Mouse (Mus musculus) cortical plate, adult 2 months (tissue): ENCODE data around the gene Stat5b. TPM values are rescaled to one million over a fixed set of nuclear protein-coding genes. Genes with fewer than 3 reads are reported as not detected.

Experiments
- H3K27ac ChIP-seq: fragments of 200-500 bp; 2 replicates; pipeline ENCODE4 v1.5.1; 2012; ENCODE audit warnings: low read length, control low read depth, inconsistent platforms; ENCODE audit not compliant: insufficient read depth
- H3K4me1 ChIP-seq: fragments of 200-500 bp; 2 replicates; pipeline ENCODE4 v1.6.1; 2011; ENCODE audit warnings: low read length; ENCODE audit not compliant: control insufficient read depth, insufficient read depth
- H3K4me3 ChIP-seq: fragments of 200-500 bp; 2 replicates; pipeline ENCODE4 v1.5.1; 2011; ENCODE audit warnings: mild to moderate bottlenecking, low read length, control low read depth; ENCODE audit not compliant: insufficient read depth
- CTCF ChIP-seq: fragments of 200-500 bp; IDR thresholded peaks from 2 replicates; pipeline ENCODE4 v1.5.1; 2011; ENCODE audit warnings: mild to moderate bottlenecking, control low read depth, low read length; ENCODE audit not compliant: insufficient read depth; ENCODE audit errors: extremely low read depth
- POLR2A ChIP-seq: fragments of 200-500 bp; IDR thresholded peaks from 2 replicates; pipeline ENCODE4 v1.6.1; 2011; ENCODE audit warnings: mild to moderate bottlenecking, low read length, control low read depth; ENCODE audit not compliant: insufficient read depth; ENCODE audit errors: extremely low read depth
- polyA plus RNA-seq: library from polyadenylated mRNA; depleted of rRNA; stranded (reverse); fragments of >200 nt; gene quantifications from 2 replicates; pipeline ENCODE4 v1.2.3, GENCODE M21; 2012; rRNA removed

Gene Stat5b
- polyA plus RNA-seq, 1 experiment: 19.7 TPM

DNA sequence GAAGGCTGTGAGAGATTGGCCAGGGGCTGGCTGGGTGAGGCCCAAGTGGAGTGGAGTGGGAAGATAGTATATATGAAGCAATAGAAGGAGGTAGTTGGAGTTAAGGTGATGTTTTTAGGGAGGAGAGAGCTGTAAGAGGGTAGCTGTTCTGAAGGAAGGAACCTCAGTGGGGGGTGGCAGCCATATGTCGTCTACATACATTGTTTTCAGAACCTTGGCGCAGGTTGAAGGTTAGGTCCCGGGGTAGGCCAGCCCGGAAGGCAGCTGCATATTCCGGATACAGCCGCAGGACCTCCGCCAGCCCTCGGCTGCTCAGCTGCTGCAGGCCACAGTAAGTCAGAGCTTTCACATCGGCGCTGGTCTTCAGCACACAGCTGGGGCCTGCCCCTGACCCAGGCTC is 104.0 kb downstream of the Stat5b start:
- H3K4me1 ChIP-seq: 0 out of 2 replicates have a peak, but pooled peaks cover 4% of the 10 kb centered on the region
- H3K27ac ChIP-seq: no peak overlapping the region
- no peak overlapping the region for H3K4me3 ChIP-seq
- TF ChIP-seq CTCF: no peak

DNA sequence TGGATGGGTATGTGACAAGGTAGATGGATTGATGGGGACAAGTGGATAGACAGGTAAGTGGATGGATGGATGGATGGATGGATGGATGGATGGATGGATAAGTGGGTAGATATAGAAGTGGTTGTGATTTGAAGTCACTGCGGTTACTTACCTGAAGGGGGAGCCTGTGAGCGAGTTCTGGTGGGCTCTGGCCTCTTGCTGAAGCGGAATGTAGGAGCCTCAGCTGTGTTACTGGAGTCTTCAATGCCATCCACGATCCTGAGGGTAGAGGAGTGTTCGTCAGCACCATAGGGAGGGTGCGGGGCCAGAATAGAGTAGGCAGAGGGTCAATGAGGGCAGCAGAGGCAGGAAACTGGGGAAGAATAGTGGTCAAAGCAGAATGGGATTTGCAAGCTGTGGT is 105.4 kb downstream of the Stat5b start:
- no peak overlapping the region for H3K4me3 ChIP-seq
- no peak overlapping the region for H3K27ac ChIP-seq
- H3K4me1 ChIP-seq: 0 out of 2 replicates have a peak, but pooled peaks cover 4% of the 10 kb centered on the region
- peak; percentile 63 for TF ChIP-seq CTCF
- TF ChIP-seq POLR2A: no peak

DNA sequence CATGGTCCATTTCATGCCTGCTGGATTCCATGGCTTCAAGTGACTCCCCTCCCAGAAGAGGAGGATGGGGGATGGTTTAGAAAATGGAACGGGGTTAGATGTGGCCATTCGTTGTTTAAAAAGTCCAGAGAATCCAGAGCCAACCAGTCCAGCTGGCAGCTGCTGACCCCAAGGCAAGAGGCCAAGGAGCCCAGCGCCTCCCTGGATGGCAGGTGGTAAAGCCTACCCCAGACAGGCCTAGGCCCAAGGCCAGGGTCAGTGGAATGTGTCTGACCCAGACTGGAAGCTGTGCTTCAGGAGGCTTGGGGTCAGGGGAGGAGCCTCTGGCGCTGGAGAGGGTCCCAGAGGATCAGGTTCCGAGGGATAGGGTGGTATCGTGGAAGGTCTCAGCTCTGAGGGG is 109.2 kb downstream of the Stat5b start:
- TF ChIP-seq POLR2A (no peak), CTCF (no peak)
- Histone ChIP-seq H3K4me1 (peaks cover 7% of the 10 kb centered on the region), H3K4me3 (no peak overlapping the region), H3K27ac (no peak overlapping the region)

DNA sequence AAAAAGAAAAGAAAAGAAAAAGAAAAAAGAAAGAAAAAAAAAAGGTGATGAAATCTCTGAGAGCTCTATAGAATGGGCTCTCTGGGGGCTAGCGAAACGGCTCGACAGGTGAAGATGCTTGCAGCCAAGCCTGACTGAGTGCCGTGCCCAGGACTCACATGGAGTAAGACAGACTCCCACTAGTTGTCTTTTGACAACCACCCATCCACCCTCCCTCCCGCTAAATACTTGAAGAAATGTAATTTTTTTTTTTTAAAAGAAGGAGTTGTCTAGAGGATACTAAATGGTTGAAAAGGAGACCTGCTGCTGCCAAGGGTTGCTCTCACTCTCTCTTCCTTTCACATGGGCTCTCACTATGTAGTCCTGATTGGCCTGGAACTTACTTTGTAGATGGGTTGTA is 111.8 kb downstream of the Stat5b start:
- H3K27ac ChIP-seq: no peak overlapping the region
- no peak for TF ChIP-seq POLR2A
- no peak for TF ChIP-seq CTCF

DNA sequence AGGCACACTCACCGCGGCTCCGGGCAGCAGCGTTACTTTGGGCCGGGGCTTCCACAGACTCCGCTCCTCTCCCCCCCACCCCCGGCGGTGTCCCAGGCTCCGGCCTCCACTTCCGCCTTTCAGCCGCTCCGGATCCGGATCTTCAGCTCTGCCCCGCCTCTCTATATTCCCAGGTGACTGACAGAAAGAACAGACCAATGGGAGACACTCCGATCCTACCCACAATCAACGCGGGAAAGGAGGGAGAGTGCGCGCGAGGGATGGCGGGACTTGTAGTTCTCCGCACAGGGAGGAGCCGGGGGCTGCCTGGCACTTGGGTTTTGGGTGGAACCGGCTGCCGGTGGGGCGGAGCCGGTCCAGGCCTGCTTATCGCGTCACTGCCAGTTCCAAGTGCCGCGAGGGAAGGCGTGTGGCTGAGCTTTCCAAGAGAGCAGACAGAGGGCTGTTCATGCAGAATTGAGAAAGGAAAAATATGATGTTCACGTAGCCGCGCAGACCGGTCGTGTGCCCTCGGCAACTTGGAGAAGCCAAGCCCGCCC is 112.4 kb downstream of the Stat5b start, which contains the start of gene Rab5c:
Rab5c (minus strand) TSS at position 150 of the 539 bp plus-strand sequence.
- peaks cover 9% of the 10 kb centered on the region for H3K4me1 ChIP-seq
- no peak for TF ChIP-seq CTCF
- peak; percentile 89 for TF ChIP-seq POLR2A
- 0 out of 2 replicates have a peak within 1 kb of the TSS, but pooled peaks have one; percentile 4 for H3K27ac ChIP-seq
- H3K4me3 ChIP-seq: peak within 1 kb of the TSS; percentile 42

More for the DNA sequence above, 111.8 kb downstream of the Stat5b start:
- H3K4me1 ChIP-seq: peaks cover 9% of the 10 kb centered on the region
- peak overlapping the region; percentile 42; the same call in 1 of the 2 replicates for H3K4me3 ChIP-seq

DNA sequence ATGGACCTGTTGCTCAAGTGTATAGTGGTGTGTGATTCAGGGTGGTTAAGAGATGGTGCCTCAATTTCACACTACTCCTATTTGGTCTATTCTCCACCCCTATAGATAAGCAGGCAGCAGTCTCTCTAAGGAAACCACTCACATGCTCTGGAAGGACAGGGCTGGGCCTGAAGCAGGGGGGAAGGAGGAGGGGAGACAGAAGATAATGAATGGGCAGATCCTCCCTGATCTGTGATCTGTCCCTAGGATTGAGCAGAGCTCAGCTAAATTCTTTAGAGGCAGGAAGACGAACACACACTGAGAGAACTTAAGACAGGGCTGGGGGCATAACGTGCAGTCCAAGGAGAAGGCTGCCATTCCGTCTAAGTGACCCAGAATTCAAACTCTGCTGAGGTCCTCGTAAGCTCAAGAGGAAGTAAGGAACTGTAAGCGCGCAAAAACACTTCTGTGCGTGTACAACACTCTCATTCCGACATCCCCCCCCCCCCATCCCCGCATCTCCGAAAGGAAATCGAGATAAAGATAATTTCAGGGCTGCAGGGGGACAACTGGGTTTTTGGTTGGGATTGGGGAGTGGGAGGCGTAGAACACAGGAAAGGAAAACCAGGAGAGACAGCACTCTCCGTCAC is 113.3 kb downstream of the Stat5b start:
- TF ChIP-seq CTCF (no peak), POLR2A (no peak)
- Histone ChIP-seq H3K27ac (no peak overlapping the region), H3K4me3 (peak overlapping the region; percentile 42), H3K4me1 (peaks cover 9% of the 10 kb centered on the region)

DNA sequence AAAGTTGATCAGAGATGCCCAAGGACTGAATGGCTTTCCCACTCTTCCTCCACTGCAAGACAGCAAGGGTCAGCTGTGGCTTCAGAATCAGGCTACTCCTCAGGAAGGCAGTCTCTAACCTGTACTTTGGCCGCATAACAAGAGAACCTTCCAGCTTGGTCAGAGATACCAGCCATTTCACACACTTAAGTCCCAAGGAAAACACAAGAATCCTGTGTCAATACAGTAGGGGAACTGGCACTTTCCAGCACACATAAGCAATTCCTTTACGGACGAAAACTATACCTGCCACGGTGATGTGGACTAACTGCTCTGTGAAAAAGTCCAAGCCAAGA is 113.8 kb downstream of the Stat5b start:
- peaks cover 9% of the 10 kb centered on the region for H3K4me1 ChIP-seq
- H3K4me3 ChIP-seq: peak overlapping the region; percentile 42; the same call in 1 of the 2 replicates
- TF ChIP-seq POLR2A: no peak
- no peak for TF ChIP-seq CTCF
- no peak overlapping the region for H3K27ac ChIP-seq

DNA sequence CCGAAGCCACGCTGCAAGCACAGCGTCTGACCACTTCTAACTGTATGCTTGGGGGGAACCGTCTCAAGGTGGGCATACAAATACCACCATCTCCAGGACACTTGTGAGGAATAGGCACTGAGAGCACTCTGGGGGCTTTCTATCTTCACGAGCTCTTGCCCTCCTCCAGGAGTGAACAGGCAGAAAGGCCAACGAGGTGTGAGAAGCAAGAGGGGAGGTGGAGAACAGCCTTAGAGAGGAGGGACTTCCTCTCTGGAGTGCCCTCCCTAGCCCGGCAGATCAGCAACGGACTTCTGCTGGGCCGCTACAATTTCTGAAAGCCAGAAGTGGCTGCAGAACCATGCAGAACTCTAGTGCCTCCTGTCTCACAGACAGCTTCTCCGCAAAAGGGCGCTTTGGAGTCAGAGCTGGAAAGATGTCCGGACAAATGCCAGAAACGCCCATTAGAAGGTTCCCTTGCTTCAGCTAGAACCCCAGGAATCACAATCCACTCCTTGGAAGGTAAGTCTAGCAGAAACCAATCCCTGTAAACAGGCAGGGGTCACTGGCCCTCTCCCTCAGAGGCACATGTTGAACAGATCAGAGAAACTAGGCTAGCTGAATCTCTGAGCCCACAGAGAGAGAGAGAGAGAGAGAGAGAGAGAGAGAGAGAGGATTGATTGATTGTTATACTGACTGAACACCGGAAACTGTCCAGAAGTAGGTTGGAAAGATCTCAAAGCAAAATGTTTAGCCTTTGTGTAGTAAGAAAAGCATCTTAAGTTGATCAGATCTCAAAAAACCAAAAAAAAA is 114.4 kb downstream of the Stat5b start:
- Histone ChIP-seq H3K4me3 (peak overlapping the region; percentile 42; the same call in 1 of the 2 replicates), H3K27ac (no peak overlapping the region)
- TF ChIP-seq POLR2A: no peak
- no peak for TF ChIP-seq CTCF

DNA sequence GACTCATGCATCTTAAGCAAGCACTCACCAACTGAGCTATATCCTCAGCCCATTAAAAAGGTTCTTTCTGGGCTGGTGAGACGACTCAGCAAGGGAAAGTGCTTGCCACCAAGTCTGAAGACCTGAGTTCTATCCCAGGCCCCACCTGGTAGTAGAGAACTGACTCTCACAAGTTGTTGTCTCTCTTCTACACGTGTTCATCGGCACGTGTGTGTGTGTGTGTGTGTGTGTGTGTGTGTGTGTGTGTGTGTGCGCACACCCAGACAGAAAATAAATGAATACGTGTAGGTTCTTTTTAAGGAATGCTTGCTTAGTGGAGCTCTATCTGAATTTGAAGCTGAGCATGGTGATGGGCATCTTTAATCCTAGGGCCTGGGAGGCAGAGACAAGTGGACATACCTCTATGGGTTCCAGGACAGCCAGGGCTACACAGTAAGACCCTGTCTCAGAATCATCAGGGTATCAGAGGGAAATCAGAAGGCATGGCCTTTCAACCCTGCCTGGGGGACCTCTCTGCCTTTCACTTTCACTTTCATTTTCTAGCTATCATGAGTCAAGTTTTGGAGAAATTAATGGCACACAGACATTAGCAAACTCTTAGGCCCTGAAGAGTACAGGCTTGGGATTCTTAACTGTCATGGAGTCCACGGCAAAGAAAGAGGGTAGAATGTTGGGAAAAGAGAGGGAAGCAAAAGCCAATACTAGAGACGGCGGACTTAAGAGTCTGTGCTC is 115.2 kb downstream of the Stat5b start:
- H3K4me3 ChIP-seq: no peak overlapping the region

More for the DNA sequence above, 114.4 kb downstream of the Stat5b start:
- H3K4me1 ChIP-seq: peaks cover 9% of the 10 kb centered on the region

More for the DNA sequence above, 115.2 kb downstream of the Stat5b start:
- Histone ChIP-seq H3K27ac (no peak overlapping the region), H3K4me1 (peaks cover 11% of the 10 kb centered on the region)
- TF ChIP-seq POLR2A (no peak), CTCF (no peak)

Other genes with a start within 250 kb of the Stat5b start
- gene Nkiras2, start 231.5 kb downstream of the Stat5b start, polyA plus RNA-seq: 19.6 and 20.9 TPM in 2 replicates
- 165 and 175 TPM in 2 replicates for gene Dnajc7, start 230.6 kb downstream of the Stat5b start, polyA plus RNA-seq
- 0.17 and 0.62 TPM in 2 replicates for gene Zfp385c, start 158.3 kb downstream of the Stat5b start, polyA plus RNA-seq
- gene Dhx58, start 146.5 kb downstream of the Stat5b start, polyA plus RNA-seq: 3.3 and 3.7 TPM in 2 replicates
- 64.4 and 65.2 TPM in 2 replicates for gene Kat2a, start 138.3 kb downstream of the Stat5b start, polyA plus RNA-seq
- 0.19 TPM in 1 of 2 replicates, not detected in the other for gene Hspb9, start 136.9 kb downstream of the Stat5b start, polyA plus RNA-seq
- 196 and 207 TPM in 2 replicates for gene Rab5c, start 112.5 kb downstream of the Stat5b start, polyA plus RNA-seq
- gene Kcnh4, start 90.8 kb downstream of the Stat5b start, polyA plus RNA-seq: 23.4 and 25.4 TPM in 2 replicates
- 0.29 and 0.78 TPM in 2 replicates for gene Hcrt, start 87.8 kb downstream of the Stat5b start, polyA plus RNA-seq
- 7.5 and 8.6 TPM in 2 replicates for gene Ghdc, start 79.8 kb downstream of the Stat5b start, polyA plus RNA-seq
- gene Stat5a, start 8.6 kb upstream of the Stat5b start, polyA plus RNA-seq: 1.5 and 2.0 TPM in 2 replicates
- gene Stat3, start 88.8 kb upstream of the Stat5b start, polyA plus RNA-seq: 33.0 and 38.9 TPM in 2 replicates
- 20.0 and 21.1 TPM in 2 replicates for gene Cavin1, start 120.2 kb upstream of the Stat5b start, polyA plus RNA-seq
- gene Atp6v0a1, start 158.7 kb upstream of the Stat5b start, polyA plus RNA-seq: 333 and 341 TPM in 2 replicates
- 10.3 and 10.7 TPM in 2 replicates for gene Naglu, start 219.3 kb upstream of the Stat5b start, polyA plus RNA-seq
- 0.21 and 0.42 TPM in 2 replicates for gene Hsd17b1, start 227.7 kb upstream of the Stat5b start, polyA plus RNA-seq
- gene Coasy, start 231.8 kb upstream of the Stat5b start, polyA plus RNA-seq: 34.4 and 35.4 TPM in 2 replicates
- 46.9 and 53.1 TPM in 2 replicates for gene Mlx, start 236.6 kb upstream of the Stat5b start, polyA plus RNA-seq
- 3.5 and 3.8 TPM in 2 replicates for gene Psmc3ip, start 244.7 kb upstream of the Stat5b start, polyA plus RNA-seq